Mouse (Mus musculus) kidney, embryonic 16.5 days (tissue): ENCODE measurements around the gene Gm44790. TPM values are rescaled to one million over a fixed set of nuclear protein-coding genes. Genes with fewer than 3 reads are reported as not detected.
"Not testable (repeated sequence)": the region's sequence is repeated elsewhere in the genome, so short reads cannot be mapped to it uniquely, and the experiment has no call there.

ENCODE experiments used
- ATAC-seq: fragments of 200-750 bp; cut with Nextera tagmentation; 2 replicates; pipeline ENCODE4 v1.8.0; 2017; ENCODE audit warnings: moderate TSS enrichment; ENCODE audit not compliant: low FRiP score, low TSS enrichment
- H3K27ac ChIP-seq: fragments of 300-500 bp; sonication (generic); 2 replicates; pipeline ENCODE4 v1.5.1; 2014; ENCODE audit warnings: low read length
- H3K27me3 ChIP-seq: fragments of 300-500 bp; sonication (generic); 2 replicates; pipeline ENCODE4 v1.6.1; 2014; ENCODE audit warnings: low read length, control low read depth, mixed read lengths; ENCODE audit not compliant: insufficient read depth
- H3K36me3 ChIP-seq: fragments of 300-500 bp; sonication (generic); 2 replicates; pipeline ENCODE4 v1.6.1; 2014; ENCODE audit warnings: low read length, control low read depth, mixed read lengths; ENCODE audit not compliant: insufficient read depth
- H3K4me1 ChIP-seq: fragments of 300-500 bp; sonication (generic); 2 replicates; pipeline ENCODE4 v1.6.1; 2014; ENCODE audit warnings: low read length, control low read depth, mixed read lengths; ENCODE audit not compliant: insufficient read depth
- H3K4me2 ChIP-seq: fragments of 300-500 bp; sonication (generic); replicated peaks from 2 replicates; pipeline ENCODE4 v1.6.1; 2014; ENCODE audit warnings: low read depth, low read length
- H3K4me3 ChIP-seq: fragments of 300-500 bp; sonication (generic); 2 replicates; pipeline ENCODE4 v1.5.1; 2014; ENCODE audit warnings: mild to moderate bottlenecking, low read length
- H3K9ac ChIP-seq: fragments of 300-500 bp; sonication (generic); replicated peaks from 2 replicates; pipeline ENCODE4 v1.6.1; 2014; ENCODE audit warnings: low read length
- H3K9me3 ChIP-seq: fragments of 300-500 bp; sonication (generic); 2 replicates; pipeline ENCODE4 v1.6.1; 2016; ENCODE audit warnings: low read length, control low read depth
- WGBS: fragments of 180-500 bp; shearing (Covaris S2); extraction: QIAGEN DNeasy Blood & Tissue Kit; methylation state at CpG from one replicate; pipeline ENCODE4 v1.1.7; 2014; 5-methylcytosine and 5-hydroxymethylcytosine counted together
- polyA plus RNA-seq: library from polyadenylated mRNA; unstranded; fragments of >200 nt; fragmentation: Nextera tagmentation; extraction: Ambion mirVana; gene quantifications from 2 replicates; pipeline ENCODE4 v1.2.1, GENCODE M21; 2015

Gene Gm44790
- polyA plus RNA-seq, 1 experiment from 2014 or later, result not detected

DNA sequence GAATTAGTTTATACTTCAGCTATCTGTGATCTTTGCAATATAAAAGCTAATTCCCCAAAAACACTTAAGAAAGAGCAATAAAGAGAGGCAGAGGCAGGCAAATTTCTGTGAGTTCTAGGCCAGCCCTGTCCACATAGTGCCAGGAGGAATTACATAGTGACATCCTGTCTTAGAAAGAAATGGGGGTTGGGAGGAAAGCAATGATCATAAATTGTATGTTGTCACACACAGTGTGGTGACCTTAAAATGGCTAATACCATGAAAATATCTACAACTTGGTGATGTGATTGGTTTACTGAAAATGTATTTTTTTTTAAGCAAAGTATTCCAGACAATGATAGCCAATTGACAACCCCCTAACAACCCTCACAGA lies 53.3 kb downstream of the Gm44790 start:
- no peak overlapping the region; the same call in 1 of the 2 replicates for H3K9ac ChIP-seq
- peak overlapping the region; percentile 93 for H3K27ac ChIP-seq
- no peak overlapping the region for H3K4me3 ChIP-seq
- H3K4me1 ChIP-seq, result peaks cover 54% of the 10 kb centered on the region
- ATAC-seq, result no peak
- H3K27me3 ChIP-seq, result no peaks in the 10 kb centered on the region
- H3K9me3 ChIP-seq, result no peaks in the 10 kb centered on the region
- no peaks in the 10 kb centered on the region for H3K36me3 ChIP-seq
- peak overlapping the region; percentile 53 for H3K4me2 ChIP-seq

DNA sequence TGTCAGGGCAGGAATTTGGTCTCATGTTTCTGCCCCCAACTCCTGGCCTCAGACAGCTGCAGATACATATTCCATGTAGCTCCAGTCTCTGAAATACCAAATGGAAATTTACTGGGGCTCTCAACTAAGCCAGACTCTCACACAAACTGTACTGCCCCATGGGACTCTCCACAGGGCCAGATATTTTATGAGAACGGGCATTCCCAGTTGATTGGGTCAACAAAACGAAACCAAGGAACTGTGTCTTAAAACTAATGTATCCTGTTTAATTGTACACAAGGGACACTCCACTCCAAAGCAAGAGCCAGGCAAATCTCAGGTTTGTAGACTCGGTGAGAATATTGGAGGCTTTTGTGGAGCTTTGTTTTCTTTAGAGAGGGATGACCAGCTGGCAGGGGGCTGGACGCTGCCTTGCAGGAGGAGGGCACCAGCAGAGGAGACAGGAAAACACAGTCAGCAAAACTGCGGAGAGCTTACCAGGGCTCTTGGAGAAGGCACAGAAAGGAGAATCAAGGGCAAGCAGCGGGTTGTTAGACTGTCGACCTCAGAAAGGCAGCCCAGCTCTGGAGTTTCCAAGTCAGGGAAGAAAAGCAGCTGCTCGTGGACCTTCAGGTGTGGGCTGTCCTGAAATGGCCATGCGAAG lies 53.9 kb downstream of the Gm44790 start:
- no peaks in the 10 kb centered on the region for H3K9me3 ChIP-seq
- H3K27me3 ChIP-seq, result no peaks in the 10 kb centered on the region
- peak overlapping the region; percentile 28 for H3K4me3 ChIP-seq
- no peaks in the 10 kb centered on the region for H3K36me3 ChIP-seq
- H3K9ac ChIP-seq, result peak overlapping the region; percentile 65
- WGBS, result 13% methylated on average over 9 of the region's 9 CpGs
- H3K27ac ChIP-seq, result peak overlapping the region; percentile 93
- H3K4me1 ChIP-seq, result peaks cover 50% of the 10 kb centered on the region
- H3K4me2 ChIP-seq, result peak overlapping the region; percentile 53
- peak; percentile 67; the same call in 1 of the 2 replicates for ATAC-seq

DNA sequence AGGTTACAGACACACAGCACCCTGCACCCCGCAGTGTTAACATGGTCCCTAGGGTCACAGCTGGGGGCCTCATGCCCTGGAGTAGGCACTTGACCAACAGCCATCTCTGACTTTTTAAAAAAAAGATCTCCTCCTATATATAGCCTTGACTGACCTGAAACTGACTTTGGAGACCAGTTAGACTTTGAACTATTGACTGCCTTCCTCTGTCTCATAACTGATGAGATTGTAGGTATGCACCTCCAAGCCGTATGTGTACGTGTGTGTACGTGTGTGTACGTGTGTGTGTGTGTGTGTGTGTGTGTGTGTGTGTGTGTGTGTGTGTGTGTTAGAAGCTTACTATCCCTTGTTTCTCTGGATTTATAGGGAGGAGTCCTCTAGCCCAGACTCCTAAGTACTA lies 55.4 kb downstream of the Gm44790 start:
- Histone ChIP-seq H3K4me1 (peaks cover 48% of the 10 kb centered on the region), H3K9me3 (no peaks in the 10 kb centered on the region), H3K27me3 (no peaks in the 10 kb centered on the region), H3K4me3 (no peak overlapping the region), H3K4me2 (no peak overlapping the region), H3K27ac (no peak overlapping the region), H3K9ac (no peak overlapping the region), H3K36me3 (no peaks in the 10 kb centered on the region)
- 91% methylated on average over 5 of the region's 5 CpGs for WGBS
- ATAC-seq, result no peak

DNA sequence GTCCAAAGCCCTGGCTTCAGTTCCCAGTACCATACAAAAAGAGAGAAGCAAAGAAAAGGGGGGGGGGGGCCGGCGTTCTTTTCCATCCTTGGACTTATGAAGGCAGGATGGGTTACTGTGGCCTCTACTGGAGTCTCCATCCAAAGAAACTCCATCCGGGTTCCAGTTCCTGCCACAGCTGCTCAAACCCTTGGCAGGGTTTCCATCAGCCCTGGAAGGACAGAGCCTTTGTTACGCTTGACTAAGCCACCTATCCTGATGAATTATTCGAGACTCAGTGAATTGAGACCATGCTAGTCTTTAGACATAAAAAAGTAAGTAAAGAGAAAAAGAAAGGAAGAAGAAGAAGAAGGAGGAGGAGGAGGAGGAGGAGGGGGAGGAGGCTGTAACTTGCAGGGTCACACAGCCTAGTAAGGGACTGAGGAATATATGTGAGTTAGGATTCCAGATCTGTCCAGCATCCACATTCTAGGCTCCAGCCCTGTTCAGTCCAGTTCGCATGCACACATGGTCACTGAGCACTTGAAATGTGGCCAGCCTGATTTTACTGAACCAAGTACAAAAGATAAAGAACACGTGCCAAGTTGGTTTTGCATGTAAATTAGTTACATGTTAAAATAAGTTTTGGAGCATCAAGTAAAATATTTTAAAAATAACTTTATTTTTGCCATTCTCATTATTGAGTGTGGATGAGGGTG lies 59.6 kb downstream of the Gm44790 start:
- WGBS, result 37% methylated on average over 6 of the region's 7 CpGs
- Histone ChIP-seq H3K9ac (no peak overlapping the region), H3K4me1 (peaks cover 29% of the 10 kb centered on the region), H3K4me3 (no peak overlapping the region), H3K4me2 (no peak overlapping the region), H3K9me3 (no peaks in the 10 kb centered on the region), H3K27me3 (no peaks in the 10 kb centered on the region), H3K27ac (peak overlapping the region; percentile 96), H3K36me3 (no peaks in the 10 kb centered on the region)
- ATAC-seq, result 0 out of 2 replicates have a peak, but pooled peaks have one; percentile 33

DNA sequence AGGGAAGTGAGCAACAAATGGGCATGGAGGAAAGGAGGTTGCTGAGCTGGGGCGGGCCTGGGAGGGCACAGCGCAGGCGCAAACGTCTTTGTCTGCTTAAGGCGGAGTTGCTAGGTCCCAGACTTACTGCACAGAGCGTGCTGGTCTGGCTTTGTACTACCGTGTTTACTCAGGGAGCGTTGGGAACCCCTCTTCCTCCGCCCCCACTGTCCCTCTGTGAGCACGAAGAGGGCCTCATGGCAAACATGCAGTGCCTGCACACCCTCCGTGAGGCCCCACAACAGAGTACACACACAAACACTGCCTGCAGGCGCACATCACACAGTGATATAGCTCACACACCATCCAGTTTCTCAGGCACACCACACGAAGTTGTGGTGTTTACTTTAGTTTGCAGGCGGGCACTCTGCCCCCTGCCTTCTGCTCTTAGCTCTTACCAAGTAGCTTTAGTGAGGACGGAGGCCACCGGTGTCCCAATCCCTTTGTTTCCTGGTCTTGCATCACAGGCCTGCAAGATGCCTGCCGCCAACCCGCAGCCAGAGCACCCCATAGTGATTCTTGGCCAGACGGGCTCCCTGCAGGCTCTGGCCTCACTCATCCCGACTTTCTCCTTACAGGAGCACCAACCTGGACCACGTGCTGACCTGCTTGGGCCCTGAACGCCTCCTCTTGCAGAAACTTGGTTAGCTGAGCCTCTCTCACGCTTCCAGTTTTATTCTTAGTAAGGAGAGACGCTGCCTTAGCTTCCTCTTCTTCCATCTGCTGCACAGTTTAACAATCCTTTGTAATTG lies 61.1 kb downstream of the Gm44790 start:
- H3K27me3 ChIP-seq, result no peaks in the 10 kb centered on the region
- no peaks in the 10 kb centered on the region for H3K9me3 ChIP-seq
- peak overlapping the region; percentile 96 for H3K27ac ChIP-seq
- H3K9ac ChIP-seq, result peak overlapping the region; percentile 73
- H3K4me1 ChIP-seq, result peaks cover 22% of the 10 kb centered on the region
- WGBS, result 16% methylated on average over 24 of the region's 24 CpGs
- H3K4me3 ChIP-seq, result no peak overlapping the region
- H3K4me2 ChIP-seq, result peak overlapping the region; percentile 39
- H3K36me3 ChIP-seq, result no peaks in the 10 kb centered on the region
- peak; percentile 86 for ATAC-seq

DNA sequence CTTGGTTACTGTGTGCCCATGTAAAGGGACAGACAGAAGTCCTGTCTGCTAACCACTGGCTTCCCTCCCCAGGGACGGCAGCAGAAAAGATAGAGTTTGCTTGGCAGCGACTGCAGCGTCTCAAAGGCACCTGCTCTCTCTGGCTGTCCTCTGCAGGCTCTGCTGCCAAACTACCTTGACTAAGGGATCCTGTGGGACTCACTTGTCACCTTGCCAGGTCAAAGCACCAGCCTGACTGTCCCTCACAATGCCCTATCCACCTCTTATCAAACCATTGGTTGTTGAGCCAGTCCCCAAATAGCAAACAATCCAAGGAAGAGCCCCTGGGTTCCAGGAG lies 61.7 kb downstream of the Gm44790 start:
- Histone ChIP-seq H3K4me1 (peaks cover 22% of the 10 kb centered on the region), H3K36me3 (no peaks in the 10 kb centered on the region), H3K27ac (peak overlapping the region; percentile 96), H3K9me3 (no peaks in the 10 kb centered on the region), H3K4me3 (no peak overlapping the region), H3K27me3 (no peaks in the 10 kb centered on the region), H3K4me2 (no peak overlapping the region), H3K9ac (peak overlapping the region; percentile 73)
- ATAC-seq, result no peak
- WGBS, result 59% methylated on average over 3 of the region's 3 CpGs

DNA sequence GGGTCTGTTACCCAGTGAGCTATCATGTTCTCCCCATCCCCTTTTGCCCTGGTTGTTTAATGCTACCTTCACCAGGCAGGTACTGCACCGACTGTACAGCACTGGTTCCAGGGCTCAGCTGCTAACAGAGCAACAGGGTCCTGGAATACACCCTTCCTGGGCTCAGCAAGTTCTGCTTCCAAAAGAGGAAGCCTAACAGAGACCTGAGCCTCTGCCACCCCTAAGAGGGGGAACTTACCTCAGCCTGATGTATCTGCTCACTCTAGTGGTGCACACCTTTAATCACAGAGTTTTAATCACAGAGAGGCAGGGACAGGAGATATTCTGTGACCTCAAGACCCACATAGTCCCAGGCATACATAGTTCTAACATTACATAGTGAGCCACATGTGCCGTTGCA lies 63.5 kb downstream of the Gm44790 start:
- Histone ChIP-seq H3K36me3 (no peaks in the 10 kb centered on the region), H3K9me3 (no peaks in the 10 kb centered on the region), H3K4me1 (peaks cover 31% of the 10 kb centered on the region), H3K9ac (no peak overlapping the region), H3K27ac (no peak overlapping the region), H3K27me3 (no peaks in the 10 kb centered on the region), H3K4me3 (no peak overlapping the region), H3K4me2 (no peak overlapping the region)
- ATAC-seq, result no peak
- WGBS, result 92% methylated on average over 2 of the region's 2 CpGs

DNA sequence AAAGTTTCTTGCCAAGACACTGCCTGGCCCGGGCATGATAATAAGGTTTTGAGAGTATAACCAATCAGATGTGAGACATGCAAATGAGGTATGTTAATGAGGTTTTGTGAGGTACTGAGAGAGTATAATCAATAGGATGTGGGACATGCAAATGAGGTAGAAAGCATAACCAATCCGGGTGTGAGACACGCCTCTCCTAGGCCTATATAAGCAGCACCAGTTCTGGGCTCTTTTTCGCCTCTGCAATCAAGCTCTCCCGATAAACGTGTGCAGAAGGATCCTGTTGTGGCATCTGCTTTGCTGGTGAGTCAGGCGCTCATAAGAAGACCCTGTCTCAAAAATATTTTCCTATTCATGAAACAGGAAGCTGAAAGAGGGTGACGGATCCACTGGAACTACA lies 64.0 kb downstream of the Gm44790 start:
- peaks cover 34% of the 10 kb centered on the region for H3K4me1 ChIP-seq
- not testable (repeated sequence) for H3K4me2 ChIP-seq, H3K4me3 ChIP-seq, H3K9ac ChIP-seq, H3K27ac ChIP-seq, H3K27me3 ChIP-seq, H3K9me3 ChIP-seq, H3K36me3 ChIP-seq, ATAC-seq
- 91% methylated on average over 8 of the region's 8 CpGs for whole genome bisulfite sequencing

DNA sequence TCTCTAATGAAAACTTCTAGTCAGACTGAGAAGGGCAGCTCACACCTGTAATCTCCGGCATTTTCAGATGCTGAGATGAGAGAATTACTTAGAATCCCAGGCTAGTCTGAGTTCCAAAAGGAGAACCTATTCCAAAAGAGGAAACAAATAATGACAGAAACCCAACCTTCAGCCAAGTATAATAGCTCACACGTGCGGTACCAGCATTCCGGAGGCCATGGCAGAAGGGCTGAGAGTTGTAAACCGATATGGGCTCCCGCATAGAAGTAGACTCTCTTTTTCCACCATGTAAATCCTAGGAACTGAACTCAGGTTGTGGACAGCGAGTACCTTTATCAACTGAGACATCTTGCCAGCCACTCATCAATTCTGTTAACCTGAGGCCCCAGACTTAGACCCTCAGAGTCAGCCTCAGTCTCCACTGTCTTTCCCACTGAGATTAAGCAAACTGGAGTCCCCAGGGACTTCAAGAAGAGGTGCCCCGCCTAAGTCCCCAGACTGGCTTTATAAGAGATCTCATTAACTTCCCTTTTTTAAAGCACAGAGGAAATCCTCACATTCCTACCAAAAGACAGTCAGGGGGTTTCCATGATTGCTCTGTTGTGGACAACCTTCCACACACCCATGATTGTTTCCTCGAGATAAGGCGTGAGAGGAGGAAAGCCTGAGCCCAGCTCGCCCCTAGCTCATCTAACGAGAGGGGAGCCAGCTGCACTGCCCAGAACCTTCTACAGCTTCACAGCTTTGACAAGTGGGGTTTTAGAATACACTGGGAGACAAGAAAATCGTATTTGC lies 67.2 kb downstream of the Gm44790 start:
- 48% methylated on average over 13 of the region's 13 CpGs for WGBS
- ATAC-seq, result no peak
- H3K4me2 ChIP-seq, result no peak overlapping the region
- H3K9me3 ChIP-seq, result no peaks in the 10 kb centered on the region
- H3K4me1 ChIP-seq, result peaks cover 44% of the 10 kb centered on the region
- no peak overlapping the region for H3K4me3 ChIP-seq
- no peaks in the 10 kb centered on the region for H3K36me3 ChIP-seq
- 0 out of 2 replicates have a peak overlapping the region, but pooled peaks have one; percentile 3 for H3K9ac ChIP-seq
- peak overlapping the region; percentile 43; the same call in 1 of the 2 replicates for H3K27ac ChIP-seq
- H3K27me3 ChIP-seq, result no peaks in the 10 kb centered on the region
